Mouse (Mus musculus) embryonic fibroblast, embryonic 13.5 days (primary cell): Measurements from ENCODE around the gene Izumo1. TPM values are rescaled to one million over a fixed set of nuclear protein-coding genes. Genes with fewer than 3 reads are reported as not detected.

Source experiments
- H3K27ac ChIP-seq: 2 replicates; pipeline ENCODE4 v1.5.1; 2012; ENCODE audit warnings: low read length, control low read depth, inconsistent platforms; ENCODE audit not compliant: insufficient read depth
- H3K4me1 ChIP-seq: 2 replicates; pipeline ENCODE4 v1.6.1; 2011; ENCODE audit warnings: low read length; ENCODE audit not compliant: control insufficient read depth, insufficient read depth
- H3K4me3 ChIP-seq: 2 replicates; pipeline ENCODE4 v1.5.1; 2011; ENCODE audit warnings: mild to moderate bottlenecking, control low read depth, low read length; ENCODE audit not compliant: insufficient read depth
- CTCF ChIP-seq: IDR thresholded peaks from 2 replicates; pipeline ENCODE4 v1.5.1; 2011; ENCODE audit warnings: mild to moderate bottlenecking, control low read depth, low read length, moderate library complexity, borderline replicate concordance; ENCODE audit not compliant: insufficient read depth
- POLR2A ChIP-seq: IDR thresholded peaks from 2 replicates; pipeline ENCODE4 v1.6.1; 2011; ENCODE audit warnings: low read depth, mild to moderate bottlenecking, control low read depth, low read length, moderate library complexity
- polyA plus RNA-seq: library from polyadenylated mRNA; stranded (reverse); fragments of >200 nt; gene quantifications from 2 replicates; pipeline ENCODE4 v1.2.4, GENCODE M21; 2011; ENCODE audit warnings: low read depth; ENCODE audit not compliant: missing spikeins, insufficient read length

The Izumo1 gene
- not detected in 2 replicates for polyA plus RNA-seq

DNA sequence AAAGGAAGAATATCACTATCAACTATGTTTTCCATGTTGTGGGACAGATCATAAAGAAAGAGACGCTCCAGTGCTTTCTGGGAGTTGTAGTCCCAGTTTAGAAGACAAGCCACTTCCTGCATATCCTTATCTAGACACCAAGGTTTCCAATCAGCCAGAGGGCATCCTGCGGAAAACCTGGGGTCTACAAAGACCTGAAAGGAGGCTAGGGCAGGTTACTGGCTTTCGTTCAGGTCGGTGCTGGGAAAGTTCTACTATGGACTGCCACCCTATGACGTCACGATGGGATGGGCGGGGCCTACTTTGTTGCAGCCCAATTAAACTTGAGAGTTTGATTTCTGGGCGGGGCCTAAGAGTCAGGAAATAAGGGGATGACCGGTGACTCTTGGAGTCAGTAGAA is at the start of gene Izumo1:
Izumo1 (plus strand) TSS at position 369 of the 400 bp plus-strand sequence.
- TF ChIP-seq POLR2A (no peak), CTCF (no peak)
- Histone ChIP-seq H3K4me3 (no peak within 1 kb of the TSS), H3K27ac (no peak within 1 kb of the TSS), H3K4me1 (peaks cover 2% of the 10 kb centered on the region; the same call in 1 of the 2 replicates)

DNA sequence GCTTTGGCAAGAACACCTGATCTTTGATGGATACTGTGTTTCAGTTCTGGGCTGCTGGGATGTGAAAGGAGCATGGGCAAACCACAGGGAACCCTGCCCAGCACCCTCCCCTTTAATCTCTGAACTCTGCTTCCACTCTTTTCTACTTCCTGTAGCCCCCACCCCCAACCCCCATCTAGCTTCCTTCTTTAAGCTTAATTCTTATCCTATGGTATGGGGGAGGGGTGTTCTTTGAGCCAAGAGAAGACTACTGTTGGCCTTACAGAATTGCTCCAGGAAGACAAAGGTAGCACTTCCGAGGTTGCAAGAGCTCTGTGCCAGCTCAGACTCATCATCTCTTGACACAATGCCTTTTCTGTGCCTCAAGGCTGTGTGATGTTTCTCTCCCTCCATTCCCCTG is 49.6 kb upstream of the Izumo1 start:
- TF ChIP-seq CTCF, result no peak
- TF ChIP-seq POLR2A, result no peak
- Histone ChIP-seq H3K4me3 (no peak overlapping the region), H3K4me1 (no peaks in the 10 kb centered on the region; the same call in 1 of the 2 replicates), H3K27ac (no peak overlapping the region)

DNA sequence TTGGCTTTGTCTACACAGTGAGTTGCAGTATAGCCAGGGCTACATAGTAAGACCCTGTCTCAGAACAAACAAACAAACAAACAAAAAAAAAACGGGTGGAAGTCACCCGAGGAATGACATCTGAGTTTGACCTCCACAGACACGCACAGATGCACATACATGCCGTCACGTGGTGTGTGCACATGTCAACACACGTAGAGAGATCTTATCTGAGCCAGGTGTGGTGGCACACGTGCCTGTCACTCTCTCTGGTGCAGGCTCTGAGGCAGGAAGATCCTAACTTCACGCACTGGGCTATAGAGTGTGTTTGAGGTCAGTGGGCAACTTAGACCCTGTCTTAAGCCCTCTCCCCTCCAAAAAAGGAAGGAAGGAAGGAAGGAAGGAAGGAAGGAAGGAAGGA is 47.7 kb upstream of the Izumo1 start:
- Histone ChIP-seq H3K4me3 (no peak overlapping the region), H3K4me1 (no peaks in the 10 kb centered on the region), H3K27ac (no peak overlapping the region)
- no peak for TF ChIP-seq CTCF
- TF ChIP-seq POLR2A, result no peak

DNA sequence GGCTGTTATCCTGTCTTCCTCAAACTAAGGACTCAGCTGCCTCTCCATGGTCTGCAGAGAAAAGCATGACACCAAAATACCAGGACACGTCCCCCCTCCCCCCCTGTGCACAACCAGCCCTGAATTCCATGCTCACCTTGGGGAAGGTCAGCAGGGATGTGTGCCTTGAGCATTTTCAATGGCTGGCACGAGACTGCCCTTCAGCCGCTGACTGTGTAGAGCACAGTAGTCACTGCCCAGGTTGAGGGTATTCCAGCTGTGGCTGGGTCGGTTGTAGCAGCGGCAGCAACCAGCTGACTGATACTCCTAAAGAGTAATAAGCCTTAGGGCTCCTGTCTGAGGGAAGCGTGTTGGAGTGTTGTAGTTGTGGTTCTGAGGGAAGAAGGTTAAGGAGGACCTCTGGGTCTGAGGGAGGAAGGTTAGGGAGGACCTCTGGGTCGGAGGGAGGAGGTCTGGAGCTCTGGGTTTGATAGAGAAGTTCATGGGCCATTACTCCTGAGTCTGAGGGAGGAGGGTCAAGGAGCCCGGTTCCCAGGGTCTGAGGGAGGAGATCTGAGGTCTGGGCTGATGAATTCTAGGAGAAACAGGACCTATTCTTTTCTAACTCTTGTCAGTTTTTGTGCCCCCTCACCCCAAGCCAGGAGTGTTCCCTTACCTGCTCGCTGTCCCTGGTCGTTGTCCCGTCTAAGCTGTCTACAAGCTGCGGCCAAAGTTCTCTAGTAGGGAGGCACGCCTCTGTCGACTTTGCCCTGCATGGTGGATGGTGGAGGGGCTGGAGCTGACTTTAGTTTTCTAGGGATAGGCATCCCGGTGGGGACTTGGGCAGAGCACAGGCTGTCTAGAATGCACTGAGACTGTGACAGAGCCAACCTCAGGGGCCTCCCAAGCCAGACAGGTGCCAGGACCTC is 46.9 kb upstream of the Izumo1 start:
- Histone ChIP-seq H3K27ac (no peak overlapping the region), H3K4me1 (no peaks in the 10 kb centered on the region), H3K4me3 (no peak overlapping the region)
- TF ChIP-seq POLR2A (no peak), CTCF (no peak)

DNA sequence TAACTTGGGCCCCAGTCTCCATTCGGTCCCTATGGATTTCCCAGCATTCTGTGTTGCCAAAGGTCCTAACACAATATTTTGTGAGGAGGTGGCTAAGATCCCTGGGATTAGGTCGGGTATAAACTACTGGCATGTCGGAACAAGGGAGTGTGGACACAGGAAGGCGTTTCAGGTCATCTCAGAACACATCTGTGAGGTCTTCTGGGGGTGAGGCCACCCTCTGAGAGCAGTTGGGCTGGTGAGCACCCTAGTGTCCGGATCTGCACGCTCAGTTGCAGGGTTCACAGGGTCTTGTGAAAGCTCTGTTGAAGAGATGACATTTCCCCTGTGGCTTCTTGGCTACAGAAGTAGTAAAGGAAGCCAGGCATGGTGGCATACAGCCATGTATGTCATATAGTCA is 35.7 kb upstream of the Izumo1 start:
- TF ChIP-seq CTCF (no peak), POLR2A (no peak)
- H3K4me1 ChIP-seq, result no peaks in the 10 kb centered on the region
- no peak overlapping the region for H3K4me3 ChIP-seq
- no peak overlapping the region for H3K27ac ChIP-seq

DNA sequence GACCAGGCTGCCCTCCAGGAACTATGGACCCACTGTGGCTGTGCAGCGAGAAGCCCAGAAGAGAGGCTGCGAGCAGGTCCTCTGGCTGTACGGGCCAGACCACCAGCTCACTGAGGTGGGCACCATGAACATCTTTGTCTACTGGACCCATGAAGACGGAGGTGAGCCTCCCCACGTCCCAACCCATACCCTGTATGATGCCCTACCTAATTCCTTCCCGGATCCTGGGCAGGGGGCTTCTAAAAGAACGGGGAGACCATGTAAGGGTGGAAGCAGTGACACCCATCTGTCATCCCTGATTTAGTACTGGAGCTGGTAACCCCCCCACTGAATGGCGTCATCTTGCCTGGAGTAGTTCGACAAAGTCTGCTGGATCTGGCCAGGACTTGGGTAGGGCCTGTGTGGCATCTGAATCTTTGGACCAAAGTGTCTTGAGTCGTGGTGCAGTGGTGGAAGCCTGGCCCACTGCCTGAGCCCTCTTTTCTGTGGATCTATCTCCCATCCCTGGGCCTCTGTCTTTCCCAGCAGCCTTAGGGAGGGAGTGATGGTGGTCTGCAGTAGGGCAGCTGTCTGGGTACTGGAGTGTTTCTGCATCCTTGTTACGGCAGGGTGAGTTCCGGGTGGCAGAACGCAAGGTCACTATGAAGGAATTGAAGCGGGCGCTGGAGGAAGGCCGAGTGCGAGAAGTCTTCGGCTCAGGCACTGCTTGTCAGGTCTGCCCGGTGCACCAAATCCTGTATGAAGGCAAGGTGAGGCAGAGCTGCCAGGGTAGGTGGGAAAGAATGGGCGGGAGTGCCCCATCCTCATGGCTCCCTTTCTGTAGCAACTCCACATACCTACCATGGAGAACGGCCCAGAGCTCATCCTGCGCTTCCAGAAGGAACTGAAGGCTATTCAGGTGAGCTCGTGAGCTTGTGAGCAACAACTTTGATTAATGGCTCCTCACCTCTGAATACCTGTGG is 33.7 kb upstream of the Izumo1 start:
- Histone ChIP-seq H3K4me1 (no peaks in the 10 kb centered on the region), H3K27ac (no peak overlapping the region), H3K4me3 (no peak overlapping the region)
- no peak for TF ChIP-seq CTCF
- TF ChIP-seq POLR2A, result no peak

DNA sequence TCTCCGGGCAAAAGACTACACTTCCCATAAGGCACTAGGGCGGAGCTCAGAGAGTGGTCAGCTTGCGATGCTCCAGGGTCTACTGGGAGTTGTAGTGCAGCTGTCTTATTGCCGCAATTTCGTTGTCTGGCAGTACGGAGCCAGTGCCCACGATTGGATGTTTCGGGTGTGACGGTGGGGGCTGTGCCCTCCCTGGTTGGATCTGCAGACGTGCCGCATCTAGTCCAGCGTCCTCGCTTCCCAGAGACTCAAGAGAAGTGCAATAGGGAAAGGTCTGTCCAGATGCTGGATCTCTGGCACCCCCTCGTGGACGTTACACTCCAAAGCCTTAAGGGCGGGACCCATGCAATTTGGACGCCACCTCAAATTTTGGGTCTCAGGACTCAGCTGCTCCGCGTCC is 32.4 kb upstream of the Izumo1 start:
- TF ChIP-seq CTCF (peak; percentile 63; the same call in 1 of the 2 replicates), POLR2A (no peak)
- H3K27ac ChIP-seq, result no peak overlapping the region
- no peaks in the 10 kb centered on the region for H3K4me1 ChIP-seq
- H3K4me3 ChIP-seq, result no peak overlapping the region

DNA sequence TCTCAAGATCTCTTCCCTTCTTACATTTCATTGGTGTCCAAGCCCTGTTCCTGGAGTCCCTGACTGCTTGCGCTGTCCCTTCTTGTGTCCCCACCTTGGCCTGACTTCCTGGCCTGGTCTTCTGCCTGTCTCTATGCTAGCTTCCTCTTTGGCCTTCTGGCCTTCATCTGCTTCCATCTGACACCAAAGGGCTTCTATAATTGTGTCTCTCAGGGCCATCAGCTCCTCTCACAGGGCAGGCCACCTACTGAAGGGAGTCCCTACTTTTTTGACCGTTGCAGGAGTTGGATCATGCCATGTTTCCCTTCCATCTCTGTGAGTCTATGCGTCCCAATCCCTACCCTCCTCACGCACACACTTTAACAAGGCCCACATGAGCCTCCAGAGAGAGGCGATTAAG is 31.7 kb upstream of the Izumo1 start:
- H3K4me3 ChIP-seq, result no peak overlapping the region
- no peak for TF ChIP-seq POLR2A
- TF ChIP-seq CTCF, result no peak

DNA sequence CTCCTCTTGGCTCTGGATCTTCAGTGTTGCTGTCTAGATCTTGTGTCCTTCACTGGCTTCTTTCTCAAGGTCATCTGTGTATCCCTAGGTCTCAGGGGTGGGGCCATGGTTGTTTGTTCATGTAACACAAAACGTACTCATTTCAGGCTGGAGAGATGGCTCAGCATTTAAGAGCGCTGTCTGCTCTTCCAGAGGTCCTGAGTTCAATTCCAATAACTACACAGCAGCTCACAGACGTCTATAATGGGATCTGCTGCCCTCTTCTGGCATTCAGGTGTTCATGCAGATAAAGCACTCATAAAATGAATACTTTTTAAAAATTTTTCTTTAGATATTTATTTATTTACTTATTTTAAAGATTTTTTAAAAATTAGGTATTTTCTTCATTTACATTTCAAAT is 30.7 kb upstream of the Izumo1 start:
- no peak overlapping the region for H3K27ac ChIP-seq
- H3K4me1 ChIP-seq, result no peaks in the 10 kb centered on the region
- no peak for TF ChIP-seq POLR2A
- TF ChIP-seq CTCF, result no peak
- no peak overlapping the region for H3K4me3 ChIP-seq

More for the DNA sequence above, 31.7 kb upstream of the Izumo1 start:
- Histone ChIP-seq H3K27ac (no peak overlapping the region), H3K4me1 (no peaks in the 10 kb centered on the region)

DNA sequence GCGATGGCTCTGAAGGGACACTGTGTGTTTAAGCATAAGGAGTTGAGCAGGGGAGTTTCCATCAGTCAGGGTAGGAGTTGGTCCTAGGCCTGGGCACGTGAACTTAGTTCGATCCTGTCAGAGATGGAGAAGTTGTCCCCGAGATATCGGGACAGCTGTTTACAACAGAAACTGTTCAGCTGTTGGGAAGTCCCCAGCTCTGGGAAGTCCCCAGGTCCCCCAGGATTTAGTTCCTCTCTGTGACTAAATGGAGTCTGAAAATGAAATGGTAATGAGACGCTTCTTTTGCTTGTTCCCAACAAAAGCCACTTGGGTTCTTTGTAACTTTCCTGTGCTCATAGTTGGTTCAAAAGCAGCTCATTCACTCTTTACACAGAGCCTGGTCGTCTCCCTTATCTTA is 29.7 kb upstream of the Izumo1 start:
- no peak for TF ChIP-seq POLR2A
- TF ChIP-seq CTCF, result no peak
- H3K4me3 ChIP-seq, result no peak overlapping the region
- H3K27ac ChIP-seq, result no peak overlapping the region
- no peaks in the 10 kb centered on the region for H3K4me1 ChIP-seq
